Mouse (Mus musculus): ENCODE measurements around the gene Gm27027.
A peak's percentile ranks its signal among the peaks of the same experiment; 100 is the strongest.

Gm27027 gene

DNA sequence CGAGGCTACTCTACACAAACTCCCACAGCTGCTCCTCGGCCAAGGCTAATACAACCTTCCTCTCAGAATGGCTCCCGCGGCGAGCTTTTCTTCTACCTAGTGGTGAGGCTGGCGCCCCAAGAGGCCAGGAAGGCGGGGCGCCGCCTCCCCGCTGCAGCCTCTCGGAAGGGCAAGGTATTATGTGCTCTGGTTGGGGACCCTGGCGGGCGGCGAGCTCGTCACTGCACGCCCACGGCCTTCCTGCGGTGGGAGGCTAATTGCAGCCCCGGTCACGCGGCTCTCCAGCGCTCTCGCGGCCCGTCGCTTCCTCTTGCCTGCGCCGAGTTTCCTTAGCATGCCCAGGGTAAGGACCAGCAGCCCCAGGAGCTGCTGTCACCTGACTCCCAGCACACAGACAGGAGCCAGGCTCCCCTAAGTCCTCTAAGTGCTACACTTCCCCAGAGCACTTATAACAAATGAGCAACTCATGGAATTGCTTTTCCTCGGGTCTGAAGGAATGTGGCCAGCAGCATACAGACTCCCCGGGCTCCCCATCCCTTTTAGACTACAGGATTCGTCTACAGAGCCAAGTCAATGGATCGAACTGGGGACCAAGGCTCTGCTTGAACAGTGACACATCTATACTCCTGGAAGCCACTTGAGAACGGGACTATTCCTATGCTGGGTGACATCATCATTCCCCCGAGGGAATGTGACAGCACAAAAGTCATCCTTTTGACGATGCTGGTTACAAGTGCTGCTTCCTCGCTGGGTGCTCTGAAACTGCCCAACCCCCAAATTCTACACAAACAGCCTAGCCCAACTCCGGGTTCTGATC, 19.5 kb downstream of the Gm27027 start:
- no peak for DNase-seq (ENCODE audit: low read depth, low spot score)

GRCm38 (mm10) chr2:93975526-93976435, 20.4 kb downstream of the Gm27027 start:
- no peak for DNase-seq (ENCODE audit: low read depth, low spot score)

- no peak for DNase-seq (ENCODE audit: low read depth, low spot score)
Measured at GRCm38 (mm10) chr2:93975041-93975440, 21.1 kb downstream of the Gm27027 start.

- no peak for DNase-seq (ENCODE audit: low read depth, low spot score)
Measured at GRCm38 (mm10) chr2:93971647-93972046, 24.5 kb downstream of the Gm27027 start.

GRCm38 (mm10) chr2:93964494-93965160, 31.5 kb downstream of the Gm27027 start:
- no peak for DNase-seq (ENCODE audit: low read depth, low spot score)

DNA sequence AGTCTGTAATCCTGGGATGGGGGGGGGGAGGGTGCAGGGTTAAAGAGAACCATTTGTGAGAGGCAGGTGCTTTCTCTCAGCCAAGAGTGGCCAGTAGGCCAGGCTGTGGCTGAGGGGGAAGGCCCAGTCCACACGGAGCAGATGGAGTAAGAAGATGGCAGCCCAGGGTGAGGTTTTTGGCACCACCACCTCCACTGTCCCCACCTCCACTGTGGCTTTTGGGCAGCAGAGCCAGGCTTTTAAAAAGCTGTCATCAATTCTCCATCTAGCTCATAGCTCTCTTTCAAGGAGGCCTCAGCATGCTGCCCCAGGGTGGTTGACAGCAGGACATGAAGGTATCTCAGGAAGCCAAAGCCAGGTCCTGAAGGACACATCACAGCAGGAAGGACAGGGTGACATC, 32.4 kb downstream of the Gm27027 start:
- DNase-seq (ENCODE audit: low read depth, low spot score) = no peak

GRCm38 (mm10) chr2:93961716-93962115, 34.4 kb downstream of the Gm27027 start:
- no peak for DNase-seq (ENCODE audit: low read depth, low spot score)

DNA sequence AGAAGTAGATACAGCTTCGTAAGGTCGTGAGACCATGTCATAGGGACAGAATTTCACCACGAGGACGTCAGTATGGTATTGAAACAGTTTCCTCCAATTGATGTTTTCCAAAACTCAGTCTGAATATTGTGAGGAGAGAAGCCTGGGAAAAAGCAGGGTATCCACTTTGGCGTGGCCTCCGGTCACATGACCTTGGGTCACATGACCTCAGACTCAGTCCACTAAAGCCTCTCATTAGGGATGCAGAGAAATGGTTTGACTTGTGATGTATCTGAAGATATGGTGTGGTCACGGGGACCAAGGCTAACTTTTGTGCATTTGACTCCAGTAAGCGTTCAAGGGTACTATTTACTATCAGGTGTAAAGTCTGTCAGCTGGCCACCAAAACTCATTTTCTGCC, 36.8 kb downstream of the Gm27027 start:
- DNase-seq (ENCODE audit: low read depth, low spot score) = no peak

DNA sequence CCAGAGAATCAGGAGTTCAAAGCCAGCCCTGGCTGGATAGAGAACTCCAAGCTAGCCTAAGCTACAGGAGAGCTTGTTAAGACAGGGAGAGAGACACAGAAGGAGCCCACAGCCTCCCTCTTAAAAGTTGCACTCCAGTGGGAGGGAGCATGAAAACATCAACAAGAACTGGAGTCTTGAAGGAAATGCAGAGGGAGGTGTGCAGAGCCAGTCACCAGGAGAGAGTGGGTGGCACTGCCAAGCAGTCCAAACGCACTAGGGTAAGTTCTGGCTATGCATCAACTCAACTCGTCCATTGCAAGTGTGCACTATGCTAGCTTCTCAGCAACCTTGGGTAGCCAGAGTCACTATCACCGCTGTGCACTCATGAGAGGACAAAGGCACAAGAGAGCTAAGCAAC, 37.9 kb downstream of the Gm27027 start:
- DNase-seq (ENCODE audit: low read depth, low spot score) = no peak

DNA sequence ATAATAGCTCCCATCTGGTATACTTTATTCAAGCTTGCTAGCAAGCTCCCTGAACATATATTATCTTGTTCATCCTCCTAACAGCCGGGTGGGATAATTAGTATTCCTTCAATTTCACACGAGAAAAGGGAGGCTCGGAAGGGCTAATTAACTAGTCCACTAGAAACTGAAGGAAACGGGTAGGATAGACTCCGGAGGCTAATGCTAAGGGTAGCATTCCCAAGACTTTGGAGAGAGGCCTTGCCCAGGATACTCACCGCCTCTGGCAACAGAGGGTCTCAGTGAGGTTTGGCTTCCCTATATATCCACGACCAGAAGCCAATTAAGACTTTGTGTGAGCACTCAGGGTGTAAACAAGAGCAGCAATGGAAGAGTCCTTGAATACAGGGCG, 38.4 kb downstream of the Gm27027 start:
- DNase-seq (ENCODE audit: low read depth, low spot score) = no peak

GRCm38 (mm10) chr2:93956908-93957784, 39.0 kb downstream of the Gm27027 start, which contains the start of gene Gm13889:
Gene Gm13889, minus strand, starts transcription at chr2:93957201.
- no peak for DNase-seq (ENCODE audit: low read depth, low spot score)

- no peak for DNase-seq (ENCODE audit: low read depth, low spot score)
Measured at GRCm38 (mm10) chr2:93956331-93956801, 39.8 kb downstream of the Gm27027 start.

GRCm38 (mm10) chr2:93955886-93956285, 40.3 kb downstream of the Gm27027 start:
- DNase-seq (ENCODE audit: low read depth, low spot score) = no peak

DNA sequence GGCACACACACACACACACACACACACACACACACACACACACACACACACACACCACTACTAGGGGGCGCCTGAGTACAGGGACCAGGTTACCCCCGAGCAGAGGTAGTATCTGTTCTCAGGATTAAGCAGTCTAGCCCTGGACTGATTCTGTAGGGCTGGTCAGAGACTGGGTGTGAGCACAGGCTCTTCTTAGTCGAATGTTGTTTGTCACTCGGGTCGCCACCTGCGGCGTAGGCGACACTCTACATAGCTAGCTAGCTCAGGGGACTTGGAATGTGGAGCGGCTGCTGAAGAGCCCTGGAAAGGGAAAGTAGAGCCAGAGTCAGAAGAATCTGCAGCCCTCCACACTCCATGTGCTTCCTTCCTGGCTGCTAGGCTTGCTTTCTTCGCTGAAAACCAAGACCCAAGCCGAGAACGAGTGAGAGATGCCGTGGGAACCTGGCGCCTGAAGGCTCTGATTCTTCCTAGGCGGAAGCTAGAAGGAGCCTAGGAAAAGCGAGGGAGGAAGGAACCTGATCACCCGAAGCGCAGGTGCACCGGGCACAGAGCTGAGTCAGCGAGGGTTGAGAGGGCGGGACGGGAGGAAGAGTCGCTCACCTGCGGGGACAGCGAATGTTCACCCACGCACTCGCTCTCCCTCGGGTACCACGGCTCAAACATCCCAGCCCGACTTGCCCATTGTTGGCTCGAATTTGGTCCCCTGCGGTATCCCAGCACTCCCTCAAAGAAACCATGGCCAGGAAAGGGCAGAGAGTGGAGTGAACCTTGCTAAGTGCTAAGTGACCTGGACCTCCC, 41.2 kb downstream of the Gm27027 start:
- no peak for DNase-seq (ENCODE audit: low read depth, low spot score)

DNA sequence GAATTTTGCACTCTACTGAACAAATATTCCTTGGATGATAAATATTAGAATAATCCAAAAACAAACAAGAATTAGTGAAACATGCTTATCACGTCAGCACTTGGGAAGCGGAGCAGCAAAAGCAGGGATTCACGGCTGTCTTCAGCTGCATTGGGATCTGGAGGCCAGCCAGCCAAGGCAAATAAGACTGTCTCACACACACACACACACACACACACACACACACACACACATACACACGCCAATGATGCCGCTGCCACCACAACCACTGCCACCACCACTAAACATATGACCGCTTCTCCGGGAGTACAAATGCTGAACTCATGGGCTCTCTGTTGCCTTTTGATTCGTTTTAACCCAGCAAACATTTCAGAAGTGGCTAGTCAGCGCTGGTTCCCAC, 42.4 kb downstream of the Gm27027 start:
- DNase-seq (ENCODE audit: low read depth, low spot score) = no peak

DNA sequence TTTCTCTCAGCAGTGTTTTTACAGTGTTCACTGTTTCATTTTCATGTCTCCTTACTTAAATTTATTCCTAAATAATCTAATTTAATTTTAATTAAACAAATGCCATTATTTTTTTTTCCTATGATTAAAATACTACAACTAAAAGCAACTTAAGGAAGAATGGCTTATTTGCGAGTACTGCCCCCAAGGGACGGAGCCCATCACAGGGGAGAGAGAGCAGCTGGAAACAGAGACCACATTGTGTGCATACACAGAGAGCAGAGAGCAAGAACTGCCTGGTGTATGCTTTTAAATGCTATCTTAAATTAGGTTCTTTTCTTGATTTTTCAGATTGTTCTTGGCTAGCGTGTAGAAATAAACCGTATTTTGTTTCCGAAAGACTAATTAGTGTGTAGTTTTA, 49.2 kb downstream of the Gm27027 start:
- no peak for DNase-seq (ENCODE audit: low read depth, low spot score)

DNA sequence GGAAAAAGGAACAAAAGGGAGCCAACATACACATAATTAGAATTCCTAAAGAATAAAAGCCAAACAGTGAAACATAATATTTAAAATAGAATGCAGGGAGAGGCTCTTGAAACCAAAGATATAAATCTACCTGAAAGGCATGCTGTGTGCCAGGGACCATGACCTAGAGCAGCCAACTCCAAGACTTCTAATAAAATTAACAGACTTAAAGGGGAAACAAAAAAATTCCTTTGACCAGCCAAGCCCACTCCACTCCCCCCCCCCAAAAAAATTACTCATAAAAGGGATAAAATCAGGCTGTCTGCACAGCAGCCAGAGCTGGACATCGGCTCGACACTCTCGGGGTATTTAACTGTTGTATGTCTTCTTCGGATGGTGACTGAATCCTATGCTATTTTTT, 51.3 kb downstream of the Gm27027 start:
- no peak for DNase-seq (ENCODE audit: low read depth, low spot score)

DNA sequence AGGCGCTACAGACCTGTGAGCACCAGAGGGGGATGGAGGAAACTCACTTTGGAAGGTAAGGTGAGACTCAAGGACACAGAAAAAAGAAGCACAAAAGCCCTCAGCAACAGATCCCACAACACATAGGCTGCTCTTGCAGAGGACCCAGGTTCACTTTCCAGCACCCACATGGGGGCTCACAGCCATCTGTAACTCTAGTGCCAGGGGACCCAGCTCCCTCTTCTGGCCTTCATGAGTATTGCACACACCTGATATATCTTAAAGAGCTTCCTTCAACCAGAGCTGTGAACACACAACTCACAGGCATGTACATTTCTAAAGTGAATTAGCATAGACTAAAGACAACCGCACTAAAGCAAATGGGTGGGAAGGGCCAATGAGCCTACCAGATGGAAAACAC, 52.1 kb downstream of the Gm27027 start:
- peak; percentile 42 for DNase-seq (ENCODE audit: low read depth, low spot score)

GRCm38 (mm10) chr2:93941670-93942069, 54.5 kb downstream of the Gm27027 start:
- no peak for DNase-seq (ENCODE audit: low read depth, low spot score)

DNA sequence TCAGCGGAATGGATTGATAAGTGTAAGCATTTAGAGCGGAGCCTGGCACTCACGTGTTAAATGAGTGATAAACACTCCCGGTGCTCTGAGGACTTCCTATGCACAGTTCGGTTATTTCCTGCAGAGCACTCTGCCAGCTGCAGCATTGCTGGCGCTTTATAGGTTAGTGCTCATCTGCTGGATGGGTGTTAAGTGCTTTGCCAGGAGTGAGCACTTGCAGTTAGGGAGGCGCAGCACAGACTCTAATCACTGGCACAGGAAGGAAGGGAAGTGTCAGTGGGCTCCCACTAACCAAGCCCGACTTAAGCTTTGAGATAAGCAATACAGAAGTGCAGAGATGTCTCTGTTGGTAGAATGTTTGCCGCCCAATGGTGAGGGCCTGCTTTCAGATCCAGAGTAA, 57.6 kb downstream of the Gm27027 start:
- DNase-seq (ENCODE audit: low read depth, low spot score) = no peak
